Mouse (Mus musculus) heart, adult 11 months (tissue): Measurements from ENCODE around the gene Asic2.

ENCODE experiments used
- DNase-seq: peaks from one replicate; pipeline ENCODE4 v3.0.0; 2022

Gene Asic2

DNA sequence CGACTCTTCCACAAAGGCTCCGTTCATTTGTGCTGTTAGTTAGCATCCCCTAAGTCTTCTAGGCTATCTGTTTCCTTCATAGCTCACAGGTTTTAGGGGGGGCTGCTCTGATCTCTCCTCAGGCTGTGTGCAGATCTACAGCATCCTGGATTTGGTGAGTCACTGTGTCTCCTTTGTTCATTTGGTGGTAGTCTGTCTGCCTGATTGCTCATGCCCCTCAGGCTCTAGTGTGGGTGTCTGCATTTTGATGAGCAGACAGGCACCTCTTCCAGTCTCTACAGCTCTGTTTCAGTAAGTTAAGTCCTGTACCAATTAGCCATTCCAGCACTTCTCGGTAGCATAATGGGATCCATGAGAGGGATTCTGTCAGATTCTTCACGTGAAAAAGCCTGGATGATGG is 129.8 kb downstream of the Asic2 start:
- DNase-seq: no peak

DNA sequence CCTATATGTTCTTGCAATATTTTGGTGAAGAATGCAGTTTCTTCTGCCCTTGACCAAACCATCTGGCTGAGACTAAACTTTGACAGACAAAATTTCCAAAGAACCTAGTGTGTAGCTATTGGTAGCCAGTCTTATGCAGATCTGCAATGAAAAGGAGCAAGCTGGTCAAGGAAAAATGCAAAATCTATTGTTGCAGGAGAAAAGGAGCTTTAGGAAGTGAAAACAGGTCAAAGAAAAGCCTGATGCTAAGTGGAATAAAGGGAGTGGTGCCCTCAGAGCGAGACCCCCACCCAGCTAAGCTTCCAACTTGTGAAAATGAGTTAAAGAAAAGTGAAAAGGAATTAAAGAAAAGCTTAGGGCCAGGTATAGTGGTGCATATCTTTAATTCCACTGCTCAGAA is 135.9 kb downstream of the Asic2 start:
- DNase-seq: no peak

DNA sequence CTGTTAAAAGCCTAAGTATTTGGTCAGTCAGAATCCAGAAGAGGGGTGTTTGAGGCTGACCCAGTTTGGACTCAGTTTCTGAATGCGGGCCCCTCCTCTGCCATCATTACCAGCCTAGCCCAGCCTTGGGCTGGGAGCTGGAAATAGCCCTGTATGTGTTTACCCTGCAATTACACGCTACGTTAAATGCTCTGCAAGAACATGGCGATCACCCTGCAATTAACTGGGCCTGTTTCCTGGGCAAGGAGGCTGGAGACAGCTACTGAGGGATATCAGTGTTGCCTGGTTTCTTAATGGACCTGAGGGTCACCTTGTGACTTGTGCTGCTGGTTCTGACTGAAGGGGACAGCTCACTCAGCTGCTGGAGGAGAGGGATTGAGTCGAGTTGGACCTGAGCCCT is 151.7 kb downstream of the Asic2 start:
- no peak for DNase-seq

DNA sequence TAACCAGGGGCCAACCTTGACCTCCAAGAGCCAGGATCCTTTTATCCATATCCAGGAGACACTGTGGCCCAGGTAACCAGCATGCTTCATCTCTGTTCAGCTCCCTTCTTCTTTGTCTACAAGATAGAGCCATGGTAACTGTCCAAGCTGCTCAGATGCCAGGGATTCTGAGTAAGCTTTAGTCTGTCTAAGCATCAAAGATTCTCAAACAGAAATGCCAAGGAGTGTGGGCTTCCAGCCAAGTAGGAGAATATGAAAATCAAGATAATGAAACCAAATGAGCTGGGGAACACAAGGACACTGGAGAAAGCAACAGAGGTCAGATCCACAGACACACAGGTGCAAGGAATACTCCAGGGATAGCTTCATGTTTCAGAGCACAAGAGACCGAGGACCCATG is 153.4 kb downstream of the Asic2 start:
- no peak for DNase-seq

DNA sequence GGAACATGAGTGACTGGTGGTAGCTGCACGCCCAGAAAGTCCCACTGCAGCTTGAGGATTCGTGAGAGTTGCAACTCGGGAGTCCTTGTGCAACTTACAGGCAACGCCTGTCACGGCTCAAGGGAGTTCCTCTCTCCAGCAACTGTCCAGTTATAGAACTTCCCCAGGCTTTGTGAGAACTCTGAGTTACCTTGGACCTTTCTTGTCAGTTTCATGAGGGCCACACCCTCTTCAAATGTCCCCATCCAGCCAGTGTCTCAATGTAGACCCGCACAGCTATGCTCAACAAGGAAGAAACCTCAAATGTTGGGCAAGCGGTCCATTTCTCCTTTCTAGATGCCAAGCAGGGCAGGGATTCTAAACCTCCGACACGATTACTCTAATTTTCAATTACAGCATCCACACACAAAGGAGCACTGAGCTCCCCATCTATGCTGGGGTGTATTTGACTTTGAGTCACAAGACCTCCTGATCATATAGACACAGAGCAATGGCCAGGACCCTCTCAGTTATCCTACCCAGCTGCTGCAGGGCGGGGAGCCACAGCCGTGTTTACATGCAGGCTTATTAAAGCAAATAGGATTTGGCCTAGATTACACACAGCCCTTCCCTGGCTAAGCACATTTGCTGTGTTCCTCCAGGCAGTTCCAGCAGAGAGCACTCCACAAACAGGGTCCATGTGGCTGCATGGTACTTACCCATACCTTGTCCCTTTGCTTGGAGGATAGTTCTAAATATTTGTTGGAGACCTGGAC is 161.2 kb downstream of the Asic2 start:
- no peak for DNase-seq

DNA sequence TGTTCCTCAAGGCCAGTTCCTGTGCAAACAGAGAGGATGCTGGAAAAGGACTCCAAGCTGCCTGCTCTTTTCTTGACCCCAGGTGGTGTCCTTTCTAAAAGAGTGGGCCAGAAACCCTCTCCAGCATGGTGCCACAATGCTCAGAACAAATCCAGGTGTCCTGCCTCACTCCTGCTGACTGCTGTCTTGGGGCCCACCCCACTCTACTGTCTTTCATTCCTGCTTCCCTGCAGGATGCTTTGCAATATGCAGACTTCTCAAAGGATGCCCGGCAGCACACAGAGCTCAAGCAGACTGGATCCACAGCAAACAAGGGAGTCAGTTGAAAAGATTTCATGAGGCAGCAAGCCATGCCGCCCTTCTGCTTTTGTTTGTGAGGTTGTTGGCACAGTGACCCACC is 164.7 kb downstream of the Asic2 start:
- no peak for DNase-seq

DNA sequence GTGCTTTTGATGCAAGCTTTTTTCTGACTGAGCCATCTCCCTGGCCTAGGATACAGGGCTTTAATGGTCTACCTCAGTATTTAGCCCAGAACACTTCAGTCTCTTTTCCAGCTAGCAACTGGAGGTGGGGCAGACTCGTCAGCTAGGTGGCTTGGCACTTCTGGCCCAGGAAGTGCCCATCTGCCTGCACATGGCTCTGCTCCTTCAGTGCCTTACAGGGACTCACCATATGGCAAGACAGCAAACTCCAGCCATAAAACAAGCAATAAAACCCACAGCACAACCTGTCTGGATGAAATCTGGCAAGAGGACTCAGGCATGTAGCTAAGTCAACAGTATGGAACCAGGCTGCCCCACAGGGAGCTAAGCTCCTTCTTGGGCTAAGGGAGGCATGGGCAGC is 165.6 kb downstream of the Asic2 start:
- no peak for DNase-seq

DNA sequence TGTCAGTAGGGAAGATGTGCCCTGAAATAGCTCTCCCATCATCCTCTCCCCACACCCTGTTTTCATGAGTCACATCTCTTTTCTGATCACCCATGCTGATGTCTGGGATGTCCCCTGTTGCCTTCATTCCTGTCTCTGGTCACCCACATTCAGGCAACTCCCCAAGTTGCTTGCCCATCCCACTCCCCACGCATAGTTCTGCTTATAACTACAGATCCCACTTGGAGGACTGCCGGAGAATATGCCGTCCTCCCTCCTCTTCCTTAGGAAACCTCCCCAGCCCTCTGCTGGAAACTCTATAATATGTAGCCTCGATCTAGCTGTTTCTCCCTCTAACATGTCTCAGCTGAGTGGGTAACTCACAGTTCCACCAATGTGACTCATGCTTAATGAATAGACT is 167.4 kb downstream of the Asic2 start:
- no peak for DNase-seq

DNA sequence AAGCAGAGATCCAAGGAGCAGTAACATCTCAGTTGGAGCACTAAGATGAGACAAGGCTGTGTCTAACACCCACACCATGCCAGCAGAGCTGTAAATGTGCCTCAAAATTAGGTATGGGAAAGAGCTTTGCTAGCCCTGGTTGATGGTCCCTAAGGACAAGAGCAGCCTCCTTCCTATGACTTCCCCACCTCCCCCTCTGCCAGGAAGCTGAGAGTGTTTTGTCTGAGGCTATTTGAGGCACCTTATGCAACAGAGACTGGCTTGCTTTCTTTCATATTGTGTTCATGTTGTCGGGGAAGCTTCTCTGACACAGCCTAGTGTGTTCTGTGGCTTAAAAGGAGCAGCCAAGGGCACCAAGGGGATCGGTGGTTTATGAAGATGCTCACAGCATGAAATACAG is 174.7 kb downstream of the Asic2 start:
- no peak for DNase-seq

DNA sequence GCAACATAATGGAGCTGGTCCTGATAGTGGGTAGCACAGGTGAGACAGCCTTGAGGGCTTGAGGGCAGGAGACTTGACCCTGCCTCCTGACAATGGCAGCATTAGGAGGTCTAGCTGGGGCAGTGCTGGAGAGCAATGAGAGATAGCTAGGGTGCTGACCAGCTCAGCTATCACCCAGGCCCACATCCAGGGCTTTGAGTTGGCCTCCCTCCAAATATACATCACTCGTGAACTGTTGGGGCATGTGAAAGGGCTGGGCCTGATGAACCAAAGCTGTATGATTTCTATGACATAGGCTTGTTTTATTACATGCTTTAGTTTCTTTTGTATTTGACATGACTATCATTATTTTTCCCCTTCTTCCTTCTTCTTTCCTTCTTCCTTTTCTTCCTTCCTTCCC is 176.7 kb downstream of the Asic2 start:
- DNase-seq: no peak

DNA sequence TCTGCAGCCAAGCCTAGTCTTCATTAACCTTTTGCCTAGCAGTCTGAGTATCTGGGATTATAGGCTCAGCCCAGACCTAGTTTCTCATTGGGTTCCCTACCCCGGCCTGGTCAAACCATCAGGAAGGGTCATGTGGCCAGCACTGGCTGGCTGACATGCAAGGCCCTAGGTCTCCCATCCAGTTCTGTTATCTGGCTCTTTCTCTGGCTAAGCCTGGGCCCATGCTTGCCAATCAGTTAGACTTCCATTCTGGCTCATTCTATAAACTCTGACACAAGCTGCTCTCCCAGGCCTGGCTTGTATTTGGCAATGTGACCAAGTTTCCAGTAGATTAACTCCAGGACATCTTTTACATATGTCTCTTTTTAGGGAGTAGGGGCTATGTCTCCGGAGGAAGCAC is 187.7 kb downstream of the Asic2 start:
- peak; percentile 98 for DNase-seq

DNA sequence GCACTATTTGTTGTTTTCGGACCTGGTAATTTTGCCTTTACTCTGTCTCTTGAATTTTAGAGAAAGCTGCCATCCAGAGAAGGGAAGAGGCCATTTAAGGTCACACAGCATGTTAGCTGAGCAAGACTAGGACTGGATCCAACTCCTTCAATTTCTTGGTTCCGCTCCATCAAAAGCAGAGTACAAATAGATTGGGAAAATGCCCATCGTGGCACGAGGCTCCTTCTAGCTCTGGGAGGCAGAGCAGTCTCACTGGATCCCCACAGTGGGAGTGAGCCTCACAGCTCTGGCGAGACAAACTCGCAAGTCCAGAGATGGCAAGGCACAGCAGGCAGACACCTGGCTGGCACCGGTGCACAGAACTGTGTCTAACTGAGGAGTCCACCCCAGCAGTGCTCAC is 188.4 kb downstream of the Asic2 start:
- DNase-seq: peak; percentile 96

DNA sequence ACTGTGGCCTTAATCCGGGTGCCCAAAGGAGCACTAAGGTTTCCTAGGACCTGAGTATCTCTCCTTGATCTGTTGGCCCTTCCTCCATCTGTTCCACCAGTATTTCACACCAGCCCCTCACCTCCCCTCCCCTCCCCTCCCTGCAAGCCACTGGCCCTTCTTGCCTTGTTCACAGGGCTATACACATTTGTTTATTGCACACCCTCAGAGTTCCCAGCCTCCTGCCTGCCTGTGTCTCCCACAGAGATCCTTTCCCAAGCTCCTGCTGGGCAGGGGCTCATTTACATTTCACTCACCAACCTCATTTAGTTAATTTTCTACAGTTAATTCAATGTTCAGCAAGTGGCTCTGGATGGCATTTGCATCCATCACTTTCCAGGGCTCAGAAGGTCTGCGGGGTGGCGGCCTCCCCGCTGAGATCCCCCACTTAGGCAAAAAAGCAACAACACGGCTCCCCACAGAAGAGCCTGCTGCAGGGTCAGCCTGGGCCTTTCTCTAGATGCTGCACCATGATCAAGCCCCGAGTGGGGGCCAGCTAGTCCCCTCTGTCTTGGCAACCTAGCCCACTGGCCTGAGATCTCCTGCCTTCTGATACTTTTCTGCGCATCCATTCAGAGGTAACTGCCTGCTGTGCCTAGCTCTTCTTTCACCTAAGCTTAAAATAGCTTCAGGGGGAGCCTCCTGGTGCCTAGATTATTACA is 196.9 kb downstream of the Asic2 start:
- no peak for DNase-seq

DNA sequence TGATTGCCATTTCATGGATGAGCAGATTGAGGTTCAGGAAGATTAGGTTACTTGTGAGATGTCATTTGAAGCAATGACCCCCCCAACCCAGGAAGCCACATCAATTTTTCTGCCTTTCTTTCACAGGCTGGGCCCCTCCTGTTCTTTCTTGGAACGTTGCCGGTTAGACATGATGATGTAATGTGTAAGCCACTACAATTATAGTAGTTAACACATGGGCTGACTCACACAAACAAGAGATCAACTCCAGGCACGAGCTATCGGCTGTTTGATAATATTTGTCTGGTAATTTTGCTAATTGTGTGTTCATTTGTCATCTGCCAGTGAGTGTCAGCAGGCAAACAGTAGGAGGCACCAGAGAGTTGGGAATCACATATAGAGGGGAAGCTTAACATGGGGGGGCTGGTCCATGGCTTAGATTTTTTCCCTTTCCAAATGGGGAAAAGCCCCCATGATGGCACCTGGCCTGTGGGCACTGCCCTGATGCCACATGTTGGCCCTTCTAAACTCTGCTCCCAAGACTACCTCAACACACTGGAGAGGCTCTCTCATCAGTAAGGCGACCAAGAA is 198.5 kb downstream of the Asic2 start:
- peak; percentile 71 for DNase-seq

DNA sequence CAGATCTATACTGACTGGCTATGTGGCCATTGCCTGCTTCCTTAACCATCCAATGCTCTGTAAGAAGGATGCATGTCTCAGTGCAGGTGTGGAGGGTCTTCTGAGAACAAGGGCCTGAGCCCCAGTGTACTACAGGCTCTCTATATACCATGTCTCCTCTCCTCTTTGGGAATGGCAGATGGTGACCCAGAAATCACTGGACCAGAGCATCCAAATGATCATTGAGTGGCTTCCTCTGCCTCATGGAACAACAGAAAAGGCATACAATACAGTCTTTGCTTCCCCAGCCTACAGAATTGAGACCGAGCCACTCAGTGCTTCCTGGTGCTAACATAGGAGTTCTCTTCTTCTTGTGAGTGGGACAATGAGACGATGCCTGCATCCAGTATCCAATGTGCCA is 200.0 kb downstream of the Asic2 start:
- DNase-seq: no peak

DNA sequence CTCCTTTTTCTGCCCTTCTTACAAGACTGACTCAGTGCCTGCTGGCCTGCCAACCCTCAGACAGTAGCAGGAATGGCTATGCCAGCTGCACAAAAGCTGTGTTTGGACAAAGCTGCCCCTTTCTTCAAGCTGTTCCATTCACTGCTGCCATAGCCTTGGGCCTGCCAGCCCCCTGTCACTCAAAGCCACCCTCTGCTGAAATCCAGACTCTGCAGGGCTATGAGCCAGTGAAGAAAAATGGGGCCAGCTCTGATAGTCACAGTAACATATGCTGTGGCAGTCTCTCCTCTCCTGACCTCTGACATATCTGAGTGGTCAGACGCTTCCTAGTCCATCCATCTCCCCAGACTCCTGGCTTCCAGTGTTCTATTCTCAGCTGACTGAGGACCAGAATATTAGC is 200.5 kb downstream of the Asic2 start:
- peak; percentile 90 for DNase-seq

DNA sequence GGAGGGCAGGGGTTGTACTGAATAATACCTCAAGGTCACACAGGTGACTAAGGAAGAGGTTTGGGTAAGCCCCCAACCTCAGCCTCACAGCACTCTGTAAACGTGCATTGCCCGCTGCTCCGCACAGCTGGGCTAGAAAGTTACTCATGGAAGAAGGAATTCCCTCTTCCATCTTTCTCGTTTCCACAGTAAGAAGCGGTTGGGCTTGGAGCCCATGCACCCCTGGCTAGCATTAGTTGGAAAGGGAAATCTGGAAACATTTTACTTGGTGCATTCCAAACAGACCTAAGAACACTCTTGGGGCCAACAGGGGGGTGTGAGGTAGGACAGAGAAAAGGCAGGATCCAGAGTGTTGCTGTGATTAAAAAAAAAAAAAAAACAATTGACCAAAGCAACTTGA is 203.0 kb downstream of the Asic2 start:
- peak; percentile 53 for DNase-seq

DNA sequence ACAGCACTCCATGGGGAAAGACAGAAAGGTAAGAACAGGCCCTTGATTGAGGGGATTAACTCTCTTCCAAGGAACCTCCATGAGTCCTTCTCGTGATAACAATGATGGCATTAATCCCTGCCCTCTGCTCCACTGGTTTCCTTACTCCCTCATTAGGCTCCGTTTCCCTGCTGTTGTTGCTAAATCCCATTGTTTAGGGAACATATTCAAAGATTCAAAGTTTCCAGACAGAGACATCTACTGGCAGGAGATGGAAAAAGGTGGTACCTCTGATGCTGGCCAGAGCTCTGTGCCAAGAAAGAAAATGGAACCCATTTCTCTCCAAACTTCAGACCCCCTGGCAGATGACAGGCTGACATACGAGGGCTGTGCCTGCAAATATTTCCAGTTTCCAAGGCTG is 203.5 kb downstream of the Asic2 start:
- peak; percentile 18 for DNase-seq

DNA sequence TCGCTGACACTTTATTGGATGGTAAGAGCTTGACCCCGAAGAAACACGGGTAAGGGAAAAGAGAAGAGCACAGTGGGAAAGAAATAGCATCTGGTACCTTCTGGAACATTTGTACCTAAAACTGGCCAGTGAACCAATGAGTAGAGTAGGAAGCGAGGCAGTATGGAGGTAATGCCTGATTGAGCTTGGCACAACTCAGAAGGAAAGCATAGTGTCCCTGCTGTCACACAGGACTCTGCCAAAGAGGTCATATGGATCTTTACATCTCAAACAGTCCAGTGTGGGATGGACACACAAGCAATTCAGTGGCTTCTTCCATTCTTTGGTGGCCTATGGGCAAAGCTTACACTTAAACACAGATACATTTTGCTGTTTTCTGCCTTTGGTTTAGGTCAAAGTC is 211.0 kb downstream of the Asic2 start:
- peak; percentile 5 for DNase-seq

DNA sequence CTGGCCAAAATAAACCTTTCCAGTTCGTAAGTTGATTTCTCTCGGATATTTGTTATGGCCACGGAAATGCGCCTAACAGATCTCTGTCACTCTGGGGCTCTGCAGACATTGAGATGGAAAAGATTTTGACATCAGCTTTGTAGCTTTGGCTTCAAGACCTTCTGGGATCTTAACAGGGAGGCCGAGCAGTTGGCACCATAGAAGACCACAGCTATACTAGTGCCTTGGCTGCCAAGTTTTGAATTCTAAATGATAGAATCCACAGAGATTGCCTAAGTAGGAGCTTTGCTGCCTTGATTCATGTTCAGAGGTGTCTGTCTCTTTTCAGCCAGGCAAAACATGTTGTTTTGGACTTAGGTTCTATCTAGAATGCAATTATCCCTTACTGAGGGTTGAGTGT is 217.4 kb downstream of the Asic2 start:
- peak; percentile 28 for DNase-seq

DNA sequence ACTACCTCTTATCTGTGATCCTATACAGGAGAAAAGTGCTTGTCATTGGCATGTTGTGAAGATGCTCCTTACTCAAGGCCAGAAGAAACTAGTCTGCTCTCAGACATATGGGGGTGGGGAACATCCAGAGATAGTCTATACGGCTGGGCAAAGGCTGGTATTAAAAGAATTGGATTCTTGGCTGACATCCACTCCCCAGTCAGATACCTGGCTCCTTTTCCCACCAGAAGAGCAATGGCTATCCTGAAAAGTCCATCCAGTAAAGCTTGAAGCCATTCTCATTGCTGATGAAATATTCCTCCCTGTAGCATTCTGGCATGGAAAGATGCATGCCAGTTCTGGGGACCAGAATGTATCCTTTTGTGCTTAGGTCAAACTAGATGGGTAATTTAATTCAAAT is 218.2 kb downstream of the Asic2 start:
- no peak for DNase-seq

DNA sequence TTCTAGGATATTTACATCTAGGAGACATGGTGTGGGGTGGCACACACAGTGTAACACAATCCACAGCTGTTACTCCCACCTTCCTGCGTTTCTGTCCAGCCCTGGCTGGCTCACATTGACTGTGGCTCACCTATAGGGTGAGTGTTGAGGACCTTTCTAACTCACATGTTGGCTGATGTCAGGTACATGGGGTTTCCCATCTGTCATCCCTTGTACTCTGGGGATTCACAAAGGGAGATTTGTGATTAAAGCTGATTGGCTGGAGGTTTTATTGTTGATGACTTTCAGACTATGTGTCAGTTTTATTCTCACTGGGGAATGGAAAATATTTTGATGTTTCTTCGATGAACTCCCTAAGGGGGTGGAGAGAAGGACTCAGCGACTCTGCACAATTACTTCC is 229.3 kb downstream of the Asic2 start:
- no peak for DNase-seq

DNA sequence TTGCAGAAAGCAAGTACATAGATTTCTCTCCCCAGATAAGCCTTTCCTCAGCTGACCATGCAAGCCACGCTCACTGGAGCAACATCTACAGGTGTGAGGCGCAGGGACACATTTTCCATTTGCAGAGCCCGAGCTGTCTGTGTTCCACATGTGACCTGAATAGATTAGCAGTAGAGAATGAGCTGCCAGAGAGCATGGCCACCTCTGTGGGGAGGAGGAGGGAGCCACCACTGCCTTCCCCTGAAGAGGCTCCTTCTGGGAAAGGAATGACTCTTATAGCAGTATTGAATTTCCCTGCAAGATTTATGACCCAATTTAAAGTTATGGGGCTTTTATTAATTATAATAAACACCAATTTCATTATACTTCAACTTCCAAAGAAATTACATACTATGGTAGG is 230.5 kb downstream of the Asic2 start:
- no peak for DNase-seq

DNA sequence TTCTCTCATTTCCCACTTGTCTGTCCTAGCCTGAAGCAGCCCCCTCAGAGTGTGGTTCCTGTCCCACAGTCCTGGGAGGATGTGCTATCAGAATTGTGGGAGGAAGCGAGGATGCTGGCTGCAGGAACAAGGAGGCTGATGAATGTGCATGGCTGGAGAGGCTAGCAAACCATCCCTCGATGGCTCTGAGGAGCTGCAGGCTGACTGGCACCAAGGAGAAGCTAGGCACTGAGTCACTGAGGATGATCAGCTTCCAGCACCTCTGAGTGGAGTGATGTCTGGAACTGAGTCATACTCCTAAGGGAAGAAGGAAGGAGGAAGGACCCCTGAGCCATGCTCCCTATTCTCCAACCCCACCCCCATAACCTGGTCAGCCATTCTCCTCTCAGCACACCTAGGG is 246.2 kb downstream of the Asic2 start:
- DNase-seq: peak; percentile 66

DNA sequence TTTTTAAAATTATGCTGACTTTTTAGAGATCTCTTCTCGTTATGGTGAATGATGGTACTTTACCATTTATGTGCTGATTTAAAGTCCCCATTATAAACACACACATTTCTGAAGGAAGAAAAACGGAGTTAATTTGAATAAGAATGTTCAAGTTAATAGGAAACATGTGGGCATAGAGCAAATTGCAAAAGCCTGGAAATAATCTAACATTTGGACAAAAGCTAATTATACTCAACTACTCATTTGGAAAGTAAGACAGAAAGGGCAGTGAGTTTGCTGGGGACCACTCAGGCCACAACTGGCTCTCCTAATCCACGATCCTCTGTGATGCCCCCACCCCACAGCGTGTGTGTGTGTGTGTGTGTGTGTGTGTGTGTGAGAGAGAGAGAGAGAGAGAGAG is 253.5 kb downstream of the Asic2 start:
- DNase-seq: no peak
